Mouse (Mus musculus): Measurements from ENCODE around the gene Ncam1.

The Ncam1 gene

DNA sequence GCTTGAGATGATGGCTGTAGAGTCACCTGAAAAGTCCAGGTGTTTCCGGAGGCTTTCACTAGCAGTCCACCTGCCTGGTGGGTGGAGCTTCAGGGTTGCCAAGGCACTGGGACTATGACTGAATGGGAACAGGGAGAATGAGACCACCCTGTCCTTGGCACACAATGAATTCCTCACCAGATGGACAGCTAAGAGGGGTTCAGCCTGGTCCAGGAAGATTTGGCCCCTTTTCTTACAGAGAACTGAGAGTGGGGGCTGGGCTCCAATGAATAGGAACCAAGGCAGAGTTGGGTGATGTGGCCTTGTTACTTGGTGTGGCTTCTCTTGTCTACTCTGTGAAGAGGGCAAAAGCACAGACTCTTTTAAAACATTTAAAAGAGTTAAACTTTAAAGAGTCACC lies 346.3 kb downstream of the Ncam1 start:
- no peak for DNase-seq (ENCODE audit: extremely low read depth, insufficient read length, low spot score)

All from 3134 (cell line).